Mouse (Mus musculus): ENCODE data around the gene Psg25. TPM values are rescaled to one million over a fixed set of nuclear protein-coding genes. Genes with fewer than 3 reads are reported as not detected.

Gene Psg25
- not detected for polyA plus RNA-seq (2017; shearing (Covaris generic))

GRCm38 (mm10) chr7:18532169-18532568 lies at the start of gene Psg25:
Psg25 (minus strand) TSS chr7:18532269.

GRCm38 (mm10) chr7:18567205-18567604 lies 35.1 kb upstream of the Psg25 start, which contains the start of gene Psg27:
Psg27 (minus strand) TSS chr7:18567305.

GRCm38 (mm10) chr7:18484077-18484476 lies 48.0 kb downstream of the Psg25 start, which contains the start of gene Psg26:
Psg26 (minus strand) TSS chr7:18484177.

Other genes with a start within 250 kb of the Psg25 start
- gene Psg18, start 177.3 kb downstream of the Psg25 start, polyA plus RNA-seq (2017; shearing (Covaris generic)), result not detected
- gene Psg28, start 100.2 kb downstream of the Psg25 start, polyA plus RNA-seq (2017; shearing (Covaris generic)), result not detected
- gene Psg26, start 48.1 kb downstream of the Psg25 start, polyA plus RNA-seq (2017; shearing (Covaris generic)), result not detected
- not detected for gene Psg27, start 35.0 kb upstream of the Psg25 start, polyA plus RNA-seq (2017; shearing (Covaris generic))
- not detected for gene Psg23, start 84.2 kb upstream of the Psg25 start, polyA plus RNA-seq (2017; shearing (Covaris generic))
- not detected for gene Psg21, start 124.5 kb upstream of the Psg25 start, polyA plus RNA-seq (2017; shearing (Covaris generic))
- not detected for gene Psg20, start 153.9 kb upstream of the Psg25 start, polyA plus RNA-seq (2017; shearing (Covaris generic))
- gene Psg22, start 185.8 kb upstream of the Psg25 start, polyA plus RNA-seq (2017; shearing (Covaris generic)), result not detected

Measured in activated CD4-positive, CD25-positive, alpha-beta regulatory T cell, adult 9 weeks (primary cell).